Mouse (Mus musculus) 3134 (cell line): ENCODE data around the gene Coro1b.

Experiments used
- DNase-seq: peaks from one replicate; pipeline ENCODE4 v3.0.0-alpha.2; 2011; ENCODE audit warnings: low spot score; ENCODE audit not compliant: insufficient read length; ENCODE audit errors: extremely low read depth

Coro1b gene

GRCm38 (mm10) chr19:4139446-4139845, 9.0 kb upstream of the Coro1b start, which contains the start of gene Gpr152:
Gpr152 (plus strand) TSS chr19:4139787.
- no peak for DNase-seq

DNA sequence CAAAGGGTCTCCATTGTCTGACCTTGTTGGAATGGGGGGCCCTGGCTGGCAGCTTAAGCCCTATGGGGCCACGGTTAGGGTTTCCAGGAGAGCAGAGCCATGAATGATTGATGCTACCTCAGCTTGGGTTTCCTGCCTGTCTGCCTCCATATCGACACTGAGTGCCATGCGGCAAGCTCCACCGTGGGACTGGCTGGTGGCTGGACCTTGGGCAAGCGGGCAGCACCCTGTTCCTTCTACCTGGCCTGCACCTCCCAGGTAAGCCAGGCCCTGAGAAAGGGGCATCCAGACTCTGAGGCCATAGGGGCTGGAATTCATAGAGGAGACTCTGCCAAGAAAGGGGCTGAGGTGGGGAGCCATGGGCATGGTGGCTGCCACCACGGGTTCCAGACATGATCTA, 8.3 kb upstream of the Coro1b start:
- DNase-seq: no peak

DNA sequence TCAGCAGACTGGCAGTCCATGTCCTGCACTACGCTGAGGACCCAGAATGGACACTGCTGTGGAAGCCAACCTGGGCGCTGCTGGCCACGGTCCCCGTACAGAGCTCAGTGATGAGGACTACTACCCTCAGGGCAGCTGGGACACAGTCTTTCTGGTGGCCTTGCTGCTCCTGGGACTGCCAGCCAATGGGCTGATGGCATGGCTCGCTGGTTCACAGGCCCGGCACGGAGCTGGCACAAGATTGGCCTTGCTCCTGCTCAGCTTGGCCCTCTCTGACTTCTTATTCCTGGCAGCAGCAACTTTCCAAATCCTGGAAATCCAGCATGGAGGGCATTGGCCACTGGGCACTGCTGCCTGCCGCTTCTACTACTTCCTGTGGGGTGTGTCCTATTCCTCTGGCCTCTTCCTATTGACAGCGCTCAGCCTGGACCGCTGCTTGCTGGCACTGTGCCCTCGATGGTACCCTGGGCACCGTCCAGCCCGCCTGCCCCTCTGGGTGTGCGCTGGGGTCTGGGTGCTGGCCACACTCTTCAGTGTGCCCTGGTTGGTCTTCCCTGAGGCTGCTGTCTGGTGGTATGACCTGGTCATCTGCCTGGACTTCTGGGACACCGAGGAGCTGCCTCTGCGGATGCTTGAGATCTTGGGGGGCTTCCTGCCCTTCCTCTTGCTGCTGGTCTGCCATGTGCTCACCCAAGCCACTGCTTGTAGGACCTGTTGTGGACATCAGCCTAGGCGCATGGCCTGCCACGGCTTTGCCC, 5.8 kb upstream of the Coro1b start:
- no peak for DNase-seq

GRCm38 (mm10) chr19:4143759-4144268, 4.6 kb upstream of the Coro1b start, which contains the start of gene Cabp4:
Cabp4 (minus strand) TSS chr19:4144033.
- DNase-seq: no peak

DNA sequence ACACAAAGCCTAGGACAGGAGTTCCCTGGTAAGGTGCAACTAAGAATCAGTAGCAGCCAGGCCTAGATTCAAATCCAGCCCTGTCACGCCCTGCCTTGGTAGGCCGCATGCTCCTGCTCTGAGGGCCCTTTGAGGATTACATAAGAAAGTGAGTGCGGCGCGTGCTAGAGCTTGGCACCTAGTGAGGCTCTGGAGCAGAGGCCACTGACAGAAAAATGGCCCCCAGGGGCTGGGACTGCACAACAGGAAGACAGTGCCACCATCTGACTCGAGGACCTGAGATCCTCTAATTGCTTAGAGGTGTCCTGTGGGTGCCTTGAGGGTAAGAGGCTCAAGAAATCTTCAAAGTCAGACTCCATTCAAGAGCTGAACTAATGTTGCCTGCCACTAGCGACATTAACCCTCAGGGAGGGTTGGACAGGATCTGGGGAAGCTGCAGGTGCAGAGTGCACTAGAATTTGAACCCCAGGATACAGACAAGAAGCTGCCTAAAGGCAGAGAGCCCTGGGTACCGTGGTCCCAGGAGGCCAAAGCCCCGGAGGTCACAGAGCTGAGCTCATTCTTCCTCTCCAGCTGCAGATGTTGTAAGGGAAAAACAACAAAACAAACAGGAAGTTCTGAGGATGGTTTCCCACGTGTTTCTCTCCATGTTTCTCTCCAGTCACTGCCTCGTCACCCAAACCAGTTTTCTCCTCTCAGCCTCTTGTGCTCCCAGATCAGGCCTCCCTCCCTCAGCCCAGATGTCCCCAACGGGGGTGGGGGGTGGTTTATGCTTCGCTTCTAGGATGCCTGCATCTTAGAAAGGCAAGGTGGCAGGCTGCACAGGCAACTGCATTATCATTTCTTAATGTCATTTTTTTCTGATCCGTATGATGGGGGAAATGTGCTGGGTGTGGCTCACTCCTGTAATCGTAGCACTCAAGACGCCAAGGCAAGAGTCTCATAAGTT, 3.6 kb upstream of the Coro1b start:
- DNase-seq: no peak

- DNase-seq: no peak
Observed at GRCm38 (mm10) chr19:4145936-4146335, 2.5 kb upstream of the Coro1b start.

GRCm38 (mm10) chr19:4146366-4147021, 1.9 kb upstream of the Coro1b start:
- no peak for DNase-seq

DNA sequence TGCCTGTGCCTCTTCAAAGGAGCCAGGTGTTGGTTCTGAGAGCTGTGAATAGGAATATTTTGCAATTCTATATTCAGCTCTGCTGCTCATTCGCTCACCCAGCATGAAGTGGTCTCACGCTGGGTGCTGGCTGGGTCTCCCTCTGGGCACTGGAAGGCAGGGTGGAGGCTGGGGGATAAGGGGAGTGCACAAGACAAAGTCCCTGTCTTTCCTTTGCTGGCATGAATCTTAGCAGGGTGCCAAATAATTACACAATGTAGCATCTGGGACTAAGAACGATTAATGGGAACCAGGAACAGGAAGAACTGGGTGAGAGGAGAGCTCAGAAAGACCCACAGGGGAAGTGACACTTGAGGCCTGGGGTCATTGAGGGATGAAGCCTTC, 1.4 kb upstream of the Coro1b start:
- no peak for DNase-seq

DNA sequence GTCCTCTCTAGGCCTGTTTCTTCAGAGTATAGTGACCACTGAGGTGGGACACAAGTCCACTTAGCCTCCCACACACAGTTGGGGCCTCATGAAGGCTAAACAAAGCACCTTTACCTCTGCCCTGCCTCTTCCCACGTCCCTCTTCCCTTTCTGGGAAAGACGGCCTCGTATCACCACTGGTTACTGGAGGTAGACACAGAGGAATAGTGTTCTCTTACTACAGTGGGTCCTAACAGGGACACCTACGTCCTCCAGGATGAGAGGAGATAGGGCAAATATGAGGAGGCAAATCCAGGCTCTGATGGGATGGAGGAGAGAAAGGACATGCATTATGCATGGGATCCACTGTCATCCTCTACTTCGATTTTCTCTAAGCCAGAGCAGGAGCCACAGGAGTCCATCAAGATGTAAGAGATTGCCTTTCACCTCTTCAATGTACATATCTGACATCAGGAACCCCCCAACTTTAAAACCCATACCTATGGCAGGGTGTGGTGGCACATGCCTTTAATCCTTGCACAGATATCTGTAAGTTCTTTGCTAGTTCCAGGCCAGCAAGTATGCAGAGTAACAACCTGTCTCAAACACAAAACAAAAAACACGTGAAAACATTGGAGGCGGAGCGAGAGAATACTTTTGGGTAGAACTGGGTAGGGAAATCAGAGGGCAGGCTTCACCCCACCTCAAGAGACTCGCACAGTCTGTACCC, 483 bp upstream of the Coro1b start:
- no peak for DNase-seq

DNA sequence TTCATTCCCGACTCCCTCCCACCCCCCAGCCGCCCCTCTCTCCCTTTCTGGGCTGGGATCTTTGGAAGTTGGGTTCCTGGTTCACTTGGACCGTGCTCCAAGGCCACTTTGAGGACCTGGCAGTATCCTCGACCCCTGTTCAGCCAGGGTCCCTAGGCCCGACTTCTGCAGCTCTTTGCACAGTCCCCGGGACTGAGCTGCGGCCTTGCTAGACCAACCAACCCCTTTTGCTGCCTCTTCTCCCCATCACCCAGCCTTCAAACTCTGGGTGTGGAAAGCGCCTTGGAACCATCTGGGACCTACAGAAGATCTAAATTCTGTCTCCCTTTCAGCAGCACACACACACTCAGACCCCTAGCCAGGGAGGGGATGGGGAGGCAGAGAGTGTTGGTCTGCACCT, 400 bp downstream of the Coro1b start:
- DNase-seq: no peak

DNA sequence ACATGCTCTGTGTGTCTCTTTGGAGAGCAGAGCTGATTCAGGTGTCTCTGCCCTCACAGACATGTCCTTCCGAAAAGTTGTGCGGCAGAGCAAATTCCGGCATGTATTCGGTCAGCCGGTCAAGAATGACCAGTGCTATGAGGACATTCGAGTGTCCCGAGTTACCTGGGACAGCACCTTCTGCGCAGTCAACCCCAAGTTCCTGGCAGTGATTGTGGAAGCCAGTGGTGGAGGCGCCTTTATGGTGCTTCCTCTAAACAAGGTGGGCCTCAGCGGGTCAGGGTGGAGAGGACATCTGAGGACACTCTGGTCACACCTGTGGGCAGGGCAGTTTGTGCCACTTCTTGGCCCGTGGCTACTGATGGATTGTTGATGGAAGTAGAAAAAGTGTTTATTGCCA, 864 bp downstream of the Coro1b start:
- no peak for DNase-seq

DNA sequence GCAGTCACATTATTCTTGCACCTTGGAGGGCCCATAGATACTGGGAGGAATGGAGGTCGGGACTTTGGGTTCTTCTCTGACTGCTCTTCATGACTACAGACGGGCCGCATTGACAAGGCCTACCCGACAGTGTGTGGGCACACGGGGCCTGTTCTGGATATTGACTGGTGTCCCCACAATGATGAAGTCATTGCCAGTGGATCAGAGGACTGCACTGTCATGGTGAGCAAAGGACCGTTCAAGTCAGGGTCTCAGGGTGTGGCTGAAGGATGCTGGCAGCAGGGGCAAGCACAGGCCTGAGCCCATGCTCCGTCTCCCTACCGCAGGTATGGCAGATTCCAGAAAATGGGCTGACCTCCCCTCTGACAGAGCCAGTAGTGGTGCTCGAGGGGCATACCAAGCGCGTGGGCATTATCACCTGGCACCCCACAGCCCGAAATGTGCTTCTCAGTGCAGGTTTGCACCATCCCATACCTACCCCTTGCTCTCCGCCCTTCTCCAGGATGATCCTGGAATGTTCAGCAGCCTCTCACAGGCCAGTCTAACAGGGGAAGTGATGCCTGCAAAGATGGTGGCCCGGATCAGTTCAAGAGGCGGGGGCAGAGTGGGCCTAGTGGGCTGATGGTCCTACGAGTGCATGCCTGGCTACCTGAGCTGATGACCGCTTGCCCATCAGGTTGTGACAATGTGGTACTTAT, 1.5 kb downstream of the Coro1b start:
- no peak for DNase-seq

GRCm38 (mm10) chr19:4150567-4151487, 2.4 kb downstream of the Coro1b start:
- no peak for DNase-seq

GRCm38 (mm10) chr19:4151488-4151860, 3.1 kb downstream of the Coro1b start:
- DNase-seq: no peak

GRCm38 (mm10) chr19:4151898-4152297, 3.5 kb downstream of the Coro1b start:
- no peak for DNase-seq

GRCm38 (mm10) chr19:4152445-4153231, 4.2 kb downstream of the Coro1b start:
- DNase-seq: no peak

- no peak for DNase-seq
Observed at GRCm38 (mm10) chr19:4153232-4153654, 4.8 kb downstream of the Coro1b start, which contains the start of gene Ptprcap. Ptprcap (plus strand) TSS chr19:4153604.
